Mouse (Mus musculus) Patski (cell line): ENCODE measurements around the gene Wt1. TPM values are rescaled to one million over a fixed set of nuclear protein-coding genes. Genes with fewer than 3 reads are reported as not detected.

Source experiments
- ATAC-seq: fragments of 100-300 bp; one replicate; pipeline ENCODE4 v1.8.0; 2021
- CTCF ChIA-PET: fragments of 350-600 bp; sonication (Branson Sonifier 250); formaldehyde crosslinking; loops from one replicate; lab custom pipeline; 2022; ENCODE audit warnings: inconsistent platforms; lab: Charles Lee
- POLR2A ChIA-PET: fragments of 350-600 bp; sonication (Branson Sonifier 250); formaldehyde crosslinking; loops from one replicate; lab custom pipeline; 2022; ENCODE audit warnings: antibody characterized with exemption, inconsistent platforms; lab: Charles Lee
- DNase-seq: peaks from one replicate; pipeline ENCODE4 v3.0.0-alpha.2; 2011; ENCODE audit warnings: low read depth, low spot score
- H3K27me3 ChIP-seq: fragments of 371-371 bp; one replicate; pipeline ENCODE4 v1.5.1; 2021
- CTCF ChIP-seq: fragments of 100-300 bp; IDR thresholded peaks from one replicate; pipeline ENCODE4 v1.5.1; 2021
- in situ Hi-C: fragments of 300-500 bp; cut with MboI; formaldehyde crosslinking; loops from 3 replicates; pipeline ENCODE4 v1.11.1; 2018; ENCODE audit warnings: low pct_unique_long_range_greater_than_20kb, mixed read lengths
- polyA plus RNA-seq: library from polyadenylated mRNA; unstranded; gene quantifications from one replicate; pipeline ENCODE4 v1.2.3, GENCODE M21; 2021

Wt1 gene
- polyA plus RNA-seq, 1 experiment from 2014 or later: 15.2 TPM

- no peaks in the 10 kb centered on the region for H3K27me3 ChIP-seq
- ATAC-seq (no peak), DNase-seq (no peak)
- in situ Hi-C loops: no loop called here
- CTCF ChIA-PET: no interaction called here
- POLR2A ChIA-PET: no interaction called here
- no peak for TF ChIP-seq CTCF
Observed at GRCm38 (mm10) chr2:105125205-105125604, 1.1 kb upstream of the Wt1 start.

DNA sequence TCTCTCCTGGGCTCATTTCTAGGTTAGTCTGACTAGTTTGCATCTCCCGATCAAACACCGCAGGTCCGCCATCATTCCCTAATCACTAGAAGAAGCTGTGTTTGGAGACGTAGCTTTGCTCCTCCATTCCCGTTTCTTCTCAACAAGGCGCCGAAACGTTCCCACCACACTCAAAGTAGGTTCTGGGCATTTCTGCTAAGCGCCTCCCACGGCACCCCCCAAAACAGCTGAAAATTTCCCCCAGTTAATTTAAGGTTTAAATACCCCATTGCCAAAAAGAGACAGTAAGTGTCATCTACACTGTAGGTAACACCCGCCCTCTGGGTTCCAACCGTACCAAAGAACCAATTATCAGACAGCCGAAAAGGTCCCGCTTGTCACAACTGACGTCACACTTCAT lies 688 bp upstream of the Wt1 start:
- no peak for ATAC-seq
- CTCF ChIA-PET: no interaction called here
- no peak for DNase-seq
- in situ Hi-C loops: no loop called here
- no peaks in the 10 kb centered on the region for H3K27me3 ChIP-seq
- no peak for TF ChIP-seq CTCF
- POLR2A ChIA-PET: no interaction called here

- POLR2A ChIA-PET: no interaction called here
- ATAC-seq: no peak
Observed at GRCm38 (mm10) chr2:105126691-105127530, 582 bp downstream of the Wt1 start.

DNA sequence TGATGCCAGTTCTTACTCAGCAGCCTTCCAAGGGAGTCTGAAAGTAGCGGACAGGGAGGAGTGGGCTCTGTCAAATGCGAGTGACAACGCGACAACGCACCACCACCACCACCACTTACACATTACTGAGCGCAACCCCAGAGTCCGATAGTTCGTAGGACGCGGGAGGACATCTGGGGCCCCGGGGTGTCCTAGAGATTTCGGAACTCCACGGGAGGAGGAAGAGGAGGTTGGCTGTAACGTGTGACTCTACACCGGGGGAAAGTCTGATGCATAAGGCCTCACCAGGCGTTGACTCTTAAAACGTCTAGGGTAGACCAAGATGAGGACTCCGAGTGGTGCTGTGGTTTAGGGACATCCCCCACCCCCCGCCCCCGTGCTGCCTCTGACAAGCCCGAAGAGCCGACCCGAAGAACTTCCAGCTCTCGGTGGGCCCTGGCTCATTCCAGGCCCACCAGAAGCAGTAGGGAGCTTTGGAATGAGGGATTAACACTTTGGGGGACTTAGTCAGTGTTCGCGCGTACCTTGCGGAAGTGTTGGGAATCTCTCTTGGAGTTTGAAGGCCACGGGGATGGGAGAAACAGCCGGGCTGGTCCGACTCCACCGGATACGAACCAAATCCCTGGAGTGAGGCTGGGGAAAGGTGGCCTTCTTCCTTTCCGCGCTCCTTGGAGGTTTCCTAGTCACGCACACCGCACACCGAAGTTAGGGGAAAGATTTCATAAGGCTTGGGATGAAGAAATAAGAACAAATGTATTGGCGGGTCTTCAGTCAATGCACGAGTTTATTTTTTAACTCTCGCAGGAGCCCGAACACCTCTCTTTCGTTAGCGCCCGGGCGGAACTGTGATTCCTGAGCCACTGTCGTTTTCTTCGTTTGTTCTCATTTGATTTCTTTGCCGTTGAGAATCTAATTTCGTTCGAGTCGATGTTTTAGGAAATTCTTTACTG lies 1.5 kb downstream of the Wt1 start:
- no peaks in the 10 kb centered on the region for H3K27me3 ChIP-seq
- ChIA-PET POLR2A (no interaction called here), CTCF (no interaction called here)
- no peak for ATAC-seq
- in situ Hi-C loops: no loop called here
- TF ChIP-seq CTCF: no peak
- DNase-seq: no peak

More at GRCm38 (mm10) chr2:105126691-105127530, 582 bp downstream of the Wt1 start:
- CTCF ChIA-PET: no interaction called here
- TF ChIP-seq CTCF: no peak
- in situ Hi-C loops: no loop called here
- no peak for DNase-seq
- no peaks in the 10 kb centered on the region for H3K27me3 ChIP-seq

GRCm38 (mm10) chr2:105128564-105128963 lies 2.2 kb downstream of the Wt1 start:
- no peaks in the 10 kb centered on the region for H3K27me3 ChIP-seq
- no peak for ATAC-seq
- ChIA-PET POLR2A (no interaction called here), CTCF (no interaction called here)
- DNase-seq: no peak
- in situ Hi-C loops: no loop called here
- TF ChIP-seq CTCF: no peak

DNA sequence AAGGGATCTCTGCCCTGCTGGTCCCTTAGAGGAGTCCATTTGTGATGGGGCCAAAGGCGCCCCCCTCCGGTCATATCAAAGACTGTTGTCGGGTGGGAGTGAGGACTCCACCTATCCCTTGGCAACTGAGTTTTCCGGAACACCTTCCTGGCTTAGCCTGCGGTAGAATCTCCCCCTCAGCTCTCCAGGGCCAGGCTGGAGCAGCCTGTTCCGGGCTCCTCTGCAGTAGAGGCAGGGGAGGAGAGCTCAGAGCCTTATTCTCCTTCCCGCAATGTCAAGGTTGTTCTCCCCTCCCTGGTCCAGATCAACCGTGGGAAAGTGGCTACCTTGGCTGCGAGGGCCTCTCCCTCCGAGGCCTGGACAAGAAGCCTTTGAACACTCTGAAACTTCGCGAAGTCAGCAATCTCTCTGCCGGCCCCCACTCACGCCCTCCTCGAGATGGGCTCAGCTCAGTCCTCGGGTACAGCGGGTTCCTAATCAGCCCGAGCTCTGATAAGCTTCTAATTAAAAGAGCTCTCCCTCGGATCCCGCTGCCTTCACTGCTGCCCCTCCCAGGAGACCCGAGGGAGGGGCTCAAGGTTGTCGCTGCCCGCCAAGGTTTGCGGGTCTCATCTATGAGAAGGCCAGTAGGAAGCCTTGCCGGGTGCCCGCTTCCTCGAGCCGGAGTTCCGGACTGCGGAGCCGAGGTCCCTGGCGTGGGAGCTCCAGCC lies 4.2 kb downstream of the Wt1 start:
- in situ Hi-C loops: no loop called here
- no peak for ATAC-seq
- no peak for DNase-seq
- no peaks in the 10 kb centered on the region for H3K27me3 ChIP-seq
- POLR2A ChIA-PET: interaction anchor here (1.2 kb wide), 1 partner anchor 39 kb away, joined by 3 read pairs; no protein-coding TSS in a partner anchor
- TF ChIP-seq CTCF: no peak
- CTCF ChIA-PET: interaction anchor here (1.2 kb wide), 1 partner anchor 11 kb away, joined by 3 read pairs; no protein-coding TSS in a partner anchor

- ChIA-PET CTCF (interaction anchor here (1.3 kb wide), 2 partner anchors 11 to 18 kb away, joined by 3 to 5 read pairs; no protein-coding TSS in a partner anchor), POLR2A (interaction anchor here (1.2 kb wide), 1 partner anchor 38 kb away, joined by 3 read pairs; no protein-coding TSS in a partner anchor)
- TF ChIP-seq CTCF: no peak
- H3K27me3 ChIP-seq: no peaks in the 10 kb centered on the region
- ATAC-seq (no peak), DNase-seq (no peak)
- in situ Hi-C loops: no loop called here
Observed at GRCm38 (mm10) chr2:105131061-105131810, 4.9 kb downstream of the Wt1 start.

DNA sequence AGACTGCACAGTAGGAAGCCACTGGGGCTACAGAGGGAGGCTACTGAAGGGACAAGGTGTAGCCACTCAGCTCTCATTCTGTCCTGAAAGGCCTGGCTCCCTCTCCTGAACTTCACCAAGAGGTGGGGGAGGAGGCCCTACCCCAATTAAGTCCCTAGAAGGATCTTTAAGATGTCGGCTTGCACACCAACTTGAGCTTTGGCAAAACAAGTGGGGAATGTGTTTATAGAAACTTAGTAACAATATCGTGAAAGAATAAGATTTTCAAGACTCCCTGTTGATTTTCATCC lies 5.4 kb downstream of the Wt1 start:
- no peak for TF ChIP-seq CTCF
- DNase-seq: no peak
- no peak for ATAC-seq
- in situ Hi-C loops: no loop called here
- ChIA-PET CTCF (interaction anchor here (1.3 kb wide), 2 partner anchors 11 to 19 kb away, joined by 3 to 5 read pairs; no protein-coding TSS in a partner anchor), POLR2A (no interaction called here)
- no peaks in the 10 kb centered on the region for H3K27me3 ChIP-seq

GRCm38 (mm10) chr2:105132300-105132699 lies 6.0 kb downstream of the Wt1 start:
- no peak for TF ChIP-seq CTCF
- in situ Hi-C loops: no loop called here
- DNase-seq (no peak), ATAC-seq (no peak)
- H3K27me3 ChIP-seq: no peaks in the 10 kb centered on the region
- ChIA-PET CTCF (interaction anchor here (1.3 kb wide), 2 partner anchors 12 to 20 kb away, joined by 3 to 5 read pairs; no protein-coding TSS in a partner anchor), POLR2A (no interaction called here)
